Mouse (Mus musculus) B cell, adult 2 months (primary cell): Measurements from ENCODE around the gene Mrps34.
A peak's percentile ranks its signal among the peaks of the same experiment; 100 is the strongest.

Source experiments
- DNase-seq, 2 experiments: peaks; one replicate each; pipeline ENCODE4 v3.0.0; 2022

The Mrps34 gene

DNA sequence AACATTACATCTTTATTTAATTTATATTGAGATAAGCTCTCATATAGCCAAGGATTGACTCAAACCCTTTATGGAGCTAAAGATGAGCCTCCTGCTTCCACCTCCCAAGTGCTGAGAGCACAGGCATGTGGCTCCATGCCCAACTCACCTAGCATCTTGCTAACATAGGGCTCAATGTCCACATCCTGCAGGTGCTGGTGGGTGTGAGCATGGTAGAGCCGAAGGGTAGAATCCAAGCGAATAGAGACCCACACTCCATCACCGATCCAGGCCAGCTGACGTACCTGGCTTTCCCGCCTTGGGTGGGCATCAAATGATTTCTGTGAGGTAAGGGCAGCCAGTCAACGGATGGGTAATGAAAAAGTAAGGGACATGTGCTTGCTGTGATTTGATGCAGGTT is 5.1 kb downstream of the Mrps34 start:
- no peak for DNase-seq

DNA sequence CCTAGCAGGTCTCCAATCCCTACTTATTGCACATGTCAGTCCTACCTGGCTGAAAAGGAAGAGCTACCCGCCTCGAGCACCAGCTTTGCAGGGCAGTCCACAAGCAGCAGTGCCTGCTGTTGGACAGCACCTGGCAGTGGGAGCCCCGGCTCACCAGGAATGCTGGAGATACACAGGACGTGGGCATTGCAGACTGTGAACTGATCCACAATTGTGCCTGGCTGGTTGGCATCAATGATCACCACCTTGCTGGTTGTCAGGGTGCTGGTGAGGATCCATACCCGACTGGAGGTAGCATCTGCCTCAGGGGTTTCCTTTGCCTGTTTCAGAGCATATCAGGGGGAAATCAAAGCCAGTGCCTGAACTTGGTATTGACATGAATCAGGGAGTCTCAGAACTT is 7.2 kb downstream of the Mrps34 start:
- no peak for DNase-seq

DNA sequence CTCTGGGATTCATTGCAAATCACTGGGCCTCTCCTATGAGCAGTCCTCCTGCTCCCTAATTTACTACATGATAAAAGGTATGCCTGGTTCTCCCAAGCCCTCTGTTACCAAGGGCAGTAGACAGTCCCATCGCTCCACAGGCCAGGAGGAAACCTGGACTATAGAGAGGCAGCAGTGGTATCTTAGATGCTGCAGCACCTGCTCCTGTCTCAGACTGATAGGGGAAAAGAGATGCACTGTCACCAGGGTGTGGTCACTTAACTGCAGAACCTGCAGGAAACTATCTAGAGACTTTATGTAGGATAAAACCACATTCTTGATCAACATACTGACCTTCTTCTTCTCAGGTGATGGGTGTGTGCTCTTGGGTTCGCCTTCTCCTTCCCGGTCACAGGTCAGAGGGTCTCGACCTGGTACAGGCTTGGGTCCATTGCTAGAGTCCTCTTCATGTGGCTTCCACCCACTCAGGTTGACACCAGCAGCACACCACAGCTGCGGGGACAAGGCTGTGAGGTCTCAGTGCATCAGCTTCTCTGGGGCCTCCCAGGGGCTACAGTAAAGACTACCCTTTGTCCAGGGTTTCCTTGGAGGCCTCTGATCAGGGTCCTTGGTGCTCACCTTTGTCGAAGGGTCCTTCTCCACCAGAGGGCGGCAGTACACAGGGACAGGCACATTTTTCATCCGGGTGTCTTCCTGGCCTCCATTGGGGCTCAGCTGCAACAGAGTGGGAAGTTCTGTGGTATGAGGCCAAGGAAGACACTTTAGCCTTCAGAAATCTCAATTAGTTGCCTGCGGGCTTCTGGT is 8.0 kb downstream of the Mrps34 start:
- peak; percentile 46 for DNase-seq

DNA sequence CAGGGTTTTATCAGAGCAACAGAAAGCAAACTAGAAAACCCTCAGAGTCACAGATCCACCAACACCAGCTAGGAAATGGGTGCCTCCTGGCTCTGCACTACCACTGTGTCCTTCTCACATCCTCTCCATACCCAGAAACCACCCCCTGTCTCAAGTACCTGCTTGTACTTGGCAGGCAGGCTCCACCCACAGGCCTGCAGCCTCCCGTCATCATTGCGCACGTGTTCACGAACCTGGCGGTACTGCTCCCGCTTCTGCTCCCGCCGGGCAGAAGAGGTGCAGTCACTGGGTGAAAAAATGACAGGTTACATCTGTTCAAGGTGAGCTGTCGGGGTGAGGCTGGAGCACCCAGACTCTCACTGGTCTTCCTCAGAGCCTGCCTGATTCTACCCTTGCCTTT is 8.9 kb downstream of the Mrps34 start:
- DNase-seq = no peak

DNA sequence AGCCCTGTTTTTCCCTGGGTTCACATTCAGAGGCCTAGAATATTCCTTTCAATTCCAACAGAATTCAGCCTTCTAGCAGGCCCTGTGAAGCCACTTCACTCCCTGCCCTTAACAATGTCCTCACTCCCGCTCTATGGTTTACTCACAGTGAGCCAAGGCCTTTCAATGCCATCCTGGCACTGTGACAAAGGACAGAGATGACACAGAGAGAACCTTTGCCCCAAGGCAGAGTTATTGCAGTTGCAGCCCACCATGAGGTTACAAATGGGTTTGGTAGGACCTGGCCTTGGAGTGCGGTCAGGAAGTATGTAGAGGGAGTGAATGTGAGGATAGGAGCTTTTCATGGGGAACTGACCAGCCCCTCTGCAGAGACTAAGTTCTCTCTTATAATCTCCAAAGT is 12.7 kb downstream of the Mrps34 start:
- no peak for DNase-seq

DNA sequence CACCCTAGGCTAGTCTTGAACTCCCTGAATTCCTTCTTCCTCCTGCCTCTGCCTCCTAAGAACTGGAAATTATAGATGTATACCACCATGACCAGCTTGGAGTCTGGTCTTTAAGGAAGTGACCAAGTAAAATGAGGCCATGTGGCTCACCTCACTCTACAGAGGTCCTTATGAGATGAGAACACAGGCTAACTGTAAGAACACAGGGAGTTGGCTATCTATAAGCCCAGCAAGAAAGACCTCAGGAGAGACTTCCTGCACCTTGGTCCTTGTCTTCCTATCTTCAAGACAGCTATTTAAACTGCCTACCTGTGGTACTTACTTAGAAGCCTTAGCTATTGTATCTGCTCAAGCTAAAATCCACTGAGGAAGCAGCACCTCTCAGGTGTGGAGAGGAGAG is 19.1 kb downstream of the Mrps34 start:
- no peak for DNase-seq

DNA sequence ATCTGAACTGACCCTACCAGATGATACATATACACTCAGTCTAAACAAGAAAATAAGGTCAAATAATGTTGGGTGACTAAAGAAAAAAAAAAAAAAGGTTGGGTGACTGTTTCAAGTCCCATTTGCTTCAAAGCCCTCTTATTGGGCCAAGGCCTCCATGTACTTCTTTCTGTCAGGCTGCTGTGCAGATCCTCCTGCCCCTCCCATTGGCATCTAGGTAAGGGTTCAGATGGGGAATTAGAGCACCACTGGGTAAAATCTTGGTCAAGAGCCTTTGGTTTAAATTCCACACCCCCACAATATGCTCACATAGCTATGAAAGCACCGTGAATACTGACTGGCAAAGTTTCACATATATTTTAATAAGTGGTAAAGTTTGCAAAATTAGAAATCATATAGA is 28.3 kb downstream of the Mrps34 start:
- no peak for DNase-seq

DNA sequence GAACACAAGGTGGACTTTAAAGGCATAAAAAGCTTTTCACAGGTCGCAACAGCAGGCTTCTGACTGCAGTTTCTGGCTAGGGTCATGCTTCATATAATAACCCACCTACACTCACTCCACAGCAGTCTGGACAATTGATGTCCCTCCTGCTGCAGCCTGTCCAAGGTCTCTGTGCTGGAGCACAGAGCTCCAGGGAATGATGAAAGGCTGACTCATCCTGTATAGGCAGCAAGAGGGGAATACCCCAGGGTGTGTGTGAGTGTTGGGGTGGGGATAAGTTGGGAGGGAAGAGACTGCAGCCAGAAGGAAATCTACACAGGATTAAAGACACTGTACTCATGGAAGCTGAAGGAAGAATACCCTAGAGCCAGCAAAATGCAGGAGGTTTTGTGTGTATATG is 34.6 kb downstream of the Mrps34 start:
- DNase-seq = no peak

DNA sequence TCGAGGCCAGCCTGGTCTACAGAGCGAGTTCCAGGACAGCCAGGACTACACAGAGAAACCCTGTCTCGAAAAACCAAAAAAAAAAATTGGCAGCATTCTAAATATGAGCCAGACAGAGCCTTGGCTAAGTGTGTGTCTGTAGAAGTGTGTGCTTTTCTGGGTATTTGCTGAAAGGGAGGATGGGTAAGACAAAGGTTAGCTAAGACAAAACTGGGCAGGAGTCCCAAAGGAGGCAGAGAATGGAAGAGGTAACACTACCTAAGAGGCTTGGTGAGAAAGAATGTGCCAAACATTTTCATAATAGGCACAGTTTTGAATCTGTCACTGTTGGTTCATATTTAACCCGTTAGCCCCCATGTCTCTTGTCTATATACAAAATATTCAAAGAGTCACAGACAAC is 37.5 kb downstream of the Mrps34 start:
- DNase-seq = no peak

DNA sequence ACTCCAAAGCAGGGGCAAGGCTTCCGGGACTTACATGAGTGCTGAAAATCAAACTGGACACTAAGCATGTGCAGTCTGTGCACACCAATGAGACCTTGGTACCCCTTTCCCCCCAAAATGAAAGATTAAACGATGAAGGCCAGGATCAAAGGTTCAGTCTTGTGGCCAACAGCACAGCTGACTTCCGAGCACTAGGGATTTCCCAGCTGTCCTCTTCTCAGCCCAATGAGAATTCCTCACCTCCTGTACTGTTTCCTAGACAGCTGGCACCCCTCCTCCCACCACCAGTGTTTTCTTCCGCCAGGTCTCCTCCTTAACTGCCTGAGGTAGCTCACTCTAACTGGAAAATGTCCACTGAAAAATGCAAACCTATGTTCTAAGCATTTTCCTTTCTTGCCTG is 38.2 kb downstream of the Mrps34 start:
- no peak for DNase-seq

DNA sequence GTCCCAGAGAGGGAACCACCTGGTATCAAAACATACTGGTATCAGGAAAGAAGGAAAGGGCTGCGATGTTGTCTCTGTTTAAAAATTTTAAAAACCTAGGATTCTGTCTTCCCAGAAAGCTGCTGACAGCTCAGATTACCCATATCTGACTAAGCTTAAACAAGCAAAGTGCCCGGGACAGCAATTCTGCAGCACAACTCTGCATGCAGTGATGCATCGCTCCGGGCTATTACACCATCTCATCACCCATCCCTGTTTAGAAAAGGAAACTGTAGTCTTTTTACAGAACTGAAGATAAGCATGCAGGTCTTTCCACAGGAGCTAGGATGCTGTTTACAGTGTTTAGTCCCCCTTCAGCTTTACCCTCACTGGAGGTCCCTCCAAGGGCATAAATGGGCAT is 40.0 kb downstream of the Mrps34 start:
- DNase-seq = no peak

DNA sequence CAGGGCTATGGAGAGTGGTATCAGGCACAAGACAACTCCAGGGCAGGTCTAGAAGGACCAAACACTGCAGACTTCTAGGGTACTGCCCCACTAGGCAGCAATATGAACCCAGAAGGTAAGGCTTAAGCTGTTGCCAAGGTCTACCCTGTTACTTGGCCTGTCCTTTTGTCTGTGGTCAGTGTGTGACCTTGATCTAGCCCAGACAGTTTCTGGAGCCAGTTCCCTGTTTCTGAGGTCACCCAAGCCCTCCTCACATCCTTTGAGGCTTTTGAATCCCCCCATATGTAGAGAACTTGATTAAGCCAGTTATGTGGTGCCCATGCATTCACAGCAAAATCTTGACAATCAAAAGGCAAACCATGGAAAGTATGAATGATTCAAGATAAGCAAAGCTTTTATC is 40.8 kb downstream of the Mrps34 start:
- DNase-seq = no peak

DNA sequence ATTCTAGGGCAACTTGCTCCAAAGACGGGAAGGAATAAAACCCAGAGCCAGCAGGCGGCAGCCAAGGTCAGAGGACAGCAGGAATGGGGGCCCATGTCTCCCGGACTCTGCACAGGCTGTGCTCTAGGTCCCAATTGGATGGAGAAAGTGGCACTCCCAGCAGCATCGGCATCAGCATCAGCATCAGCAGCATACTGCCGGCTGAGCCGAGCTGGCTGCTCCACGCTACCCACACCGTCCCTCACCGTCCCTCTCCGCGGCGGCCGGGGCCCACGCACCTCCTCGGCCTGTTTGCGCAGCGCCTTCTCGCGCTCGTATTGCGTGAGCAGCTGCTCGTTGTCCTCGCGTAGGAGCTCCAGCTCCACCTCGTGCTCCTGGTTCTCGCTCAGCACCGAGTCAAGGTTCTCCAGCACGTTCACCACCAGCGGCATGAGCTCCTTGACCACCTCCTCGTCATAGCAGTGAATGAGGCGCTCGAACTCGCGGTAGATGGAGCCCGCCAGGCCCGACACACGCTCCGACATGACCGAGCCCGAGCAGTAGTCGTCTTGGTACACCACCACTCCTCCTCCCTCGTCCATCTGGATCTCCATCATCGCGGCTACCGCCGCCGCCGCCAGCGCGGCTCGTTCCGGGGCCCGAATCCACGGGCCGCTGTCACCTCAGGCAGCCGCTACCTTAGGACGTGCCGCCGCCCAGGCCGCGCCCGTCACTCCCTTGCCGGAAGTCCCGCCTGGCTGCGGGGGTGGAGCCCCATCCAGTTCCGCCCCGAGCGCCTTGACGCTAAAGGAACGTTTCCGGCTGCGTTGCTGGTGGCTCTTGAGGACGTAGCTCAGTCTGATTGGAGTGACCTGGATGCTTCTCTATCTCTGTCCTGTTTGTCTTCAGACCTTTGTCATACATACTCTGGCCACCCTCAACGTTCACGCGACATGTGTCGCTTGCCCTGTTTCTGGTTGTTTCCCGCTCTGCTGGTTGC is 41.6 kb downstream of the Mrps34 start, which contains the start of gene Mapk8ip3:
Gene Mapk8ip3, minus strand, starts transcription at position 719 of the 979 bp plus-strand sequence.
- peak; percentile 98 to 99 for DNase-seq

DNA sequence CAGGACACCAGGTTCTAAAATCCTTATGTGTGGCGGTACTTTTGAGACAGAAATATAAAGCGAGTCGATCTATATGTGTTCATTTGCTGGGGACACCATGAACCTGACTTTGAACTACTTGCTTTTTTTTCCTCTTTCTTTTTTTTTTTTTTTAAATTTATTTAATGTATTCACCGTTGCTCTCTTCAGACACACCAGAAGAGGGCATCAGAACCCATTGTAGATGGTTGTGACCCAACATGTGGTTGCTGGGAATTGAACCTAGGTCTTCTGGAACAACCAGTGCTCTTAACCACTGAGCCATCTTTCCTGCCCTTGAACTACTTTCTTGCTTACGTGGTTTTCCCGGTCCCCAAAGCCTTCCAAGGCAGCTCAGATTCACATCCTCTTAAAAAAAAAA is 42.4 kb downstream of the Mrps34 start:
- DNase-seq = no peak

DNA sequence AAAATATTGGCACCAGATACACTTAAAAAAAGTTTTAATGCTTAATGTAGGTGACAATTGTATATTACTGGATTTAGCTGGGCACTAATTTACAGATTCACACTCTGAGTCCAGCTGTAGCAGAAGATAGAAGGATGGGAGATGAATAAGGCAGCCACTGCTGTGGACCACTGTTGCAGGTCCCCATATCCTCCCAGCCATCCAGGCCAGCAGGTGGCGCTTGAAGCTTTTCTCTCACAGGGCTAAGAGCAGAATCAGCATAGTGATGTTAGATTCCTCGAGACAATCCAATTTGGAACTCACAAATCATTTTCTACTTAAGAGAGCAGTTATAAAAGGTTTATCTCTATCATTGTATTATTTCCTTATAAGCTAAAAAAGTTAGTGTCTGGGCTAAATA is 47.5 kb downstream of the Mrps34 start:
- DNase-seq = peak; percentile 68 to 74

DNA sequence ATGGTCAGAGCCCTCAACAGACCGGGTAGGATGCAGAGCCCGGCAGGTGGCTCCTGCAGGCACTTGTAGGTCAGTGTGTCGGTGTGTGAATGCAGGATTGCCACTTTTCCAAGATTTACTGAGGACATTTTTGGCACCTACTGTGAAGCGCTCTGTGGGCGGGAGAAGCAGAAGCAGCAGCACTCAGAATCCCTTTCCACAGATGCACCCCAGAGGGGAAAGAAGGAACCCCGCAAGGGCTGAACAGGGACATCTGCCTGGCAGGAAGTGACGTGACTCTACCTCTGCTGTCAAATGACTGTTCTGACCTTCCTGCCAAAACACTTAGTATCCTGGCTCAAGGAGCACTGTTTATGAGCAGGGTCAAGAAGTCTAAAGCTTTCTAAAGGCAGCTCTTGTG is 48.1 kb downstream of the Mrps34 start:
- DNase-seq = peak; percentile 23 to 29

DNA sequence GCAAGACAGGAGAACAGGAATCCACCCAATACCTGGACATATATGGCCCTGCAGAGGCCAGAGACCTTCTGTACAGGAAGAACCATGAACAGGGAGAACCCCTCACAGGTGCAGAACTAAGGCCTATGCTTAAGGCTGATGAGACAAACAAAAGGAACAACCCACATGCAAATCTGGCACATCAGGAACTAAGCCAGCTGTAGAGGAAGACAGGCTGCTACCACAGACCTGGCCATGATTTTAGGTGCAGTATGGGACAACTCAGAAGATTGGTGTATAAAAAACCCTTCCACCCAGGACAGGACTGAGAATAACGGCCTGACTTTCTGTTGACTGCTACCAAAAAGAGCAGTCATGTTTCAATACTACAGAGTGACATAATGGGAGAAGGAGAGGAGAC is 48.7 kb downstream of the Mrps34 start:
- peak; percentile 38 for DNase-seq
